Mouse (Mus musculus) liver, embryonic 16.5 days (tissue): ENCODE measurements around the gene Tedc2. TPM values are rescaled to one million over a fixed set of nuclear protein-coding genes. Genes with fewer than 3 reads are reported as not detected.

Experiments
- ATAC-seq: fragments of 200-750 bp; cut with Nextera tagmentation; 2 replicates; pipeline ENCODE4 v1.8.0; 2017; ENCODE audit warnings: low read depth, mild to moderate bottlenecking, moderate number of reproducible peaks, moderate library complexity
- H3K27ac ChIP-seq: fragments of 300-500 bp; sonication (generic); 2 replicates; pipeline ENCODE4 v1.5.1; 2014; ENCODE audit warnings: mild to moderate bottlenecking, low read length
- H3K27me3 ChIP-seq: fragments of 300-500 bp; sonication (generic); 2 replicates; pipeline ENCODE4 v1.6.1; 2014; ENCODE audit warnings: low read depth, low read length, mixed read lengths; ENCODE audit not compliant: control insufficient read depth, insufficient read depth
- H3K36me3 ChIP-seq: fragments of 300-500 bp; sonication (generic); 2 replicates; pipeline ENCODE4 v1.6.1; 2014; ENCODE audit warnings: mild to moderate bottlenecking; ENCODE audit not compliant: control insufficient read depth, insufficient read depth
- H3K4me1 ChIP-seq: fragments of 300-500 bp; sonication (generic); 2 replicates; pipeline ENCODE4 v1.6.1; 2014; ENCODE audit warnings: low read depth, low read length, mixed read lengths; ENCODE audit not compliant: control insufficient read depth
- H3K4me2 ChIP-seq: fragments of 300-500 bp; sonication (generic); 2 replicates; pipeline ENCODE4 v1.6.1; 2014; ENCODE audit warnings: low read depth, low read length, mixed read lengths
- H3K4me3 ChIP-seq: fragments of 300-500 bp; sonication (generic); 2 replicates; pipeline ENCODE4 v1.5.1; 2014; ENCODE audit warnings: low read depth, mild to moderate bottlenecking, low read length
- H3K9ac ChIP-seq: fragments of 300-500 bp; sonication (generic); 2 replicates; pipeline ENCODE4 v1.6.1; 2014; ENCODE audit warnings: low read depth, low read length
- H3K9me3 ChIP-seq: fragments of 300-500 bp; sonication (generic); replicated peaks from 2 replicates; pipeline ENCODE4 v1.6.1; 2016; ENCODE audit warnings: low read length; ENCODE audit not compliant: control insufficient read depth
- WGBS: fragments of 180-500 bp; shearing (Covaris S2); extraction: QIAGEN DNeasy Blood & Tissue Kit; methylation state at CpG from one replicate; pipeline ENCODE4 v1.1.7; 2014; ENCODE audit not compliant: insufficient replicate concordance; 5-methylcytosine and 5-hydroxymethylcytosine counted together
- polyA plus RNA-seq: library from polyadenylated mRNA; unstranded; fragments of >200 nt; fragmentation: Nextera tagmentation; extraction: Ambion mirVana; gene quantifications from 2 replicates; pipeline ENCODE4 v1.2.1, GENCODE M21; 2015

Gene Tedc2
- polyA plus RNA-seq, 1 experiment from 2014 or later = 7.4 TPM

DNA sequence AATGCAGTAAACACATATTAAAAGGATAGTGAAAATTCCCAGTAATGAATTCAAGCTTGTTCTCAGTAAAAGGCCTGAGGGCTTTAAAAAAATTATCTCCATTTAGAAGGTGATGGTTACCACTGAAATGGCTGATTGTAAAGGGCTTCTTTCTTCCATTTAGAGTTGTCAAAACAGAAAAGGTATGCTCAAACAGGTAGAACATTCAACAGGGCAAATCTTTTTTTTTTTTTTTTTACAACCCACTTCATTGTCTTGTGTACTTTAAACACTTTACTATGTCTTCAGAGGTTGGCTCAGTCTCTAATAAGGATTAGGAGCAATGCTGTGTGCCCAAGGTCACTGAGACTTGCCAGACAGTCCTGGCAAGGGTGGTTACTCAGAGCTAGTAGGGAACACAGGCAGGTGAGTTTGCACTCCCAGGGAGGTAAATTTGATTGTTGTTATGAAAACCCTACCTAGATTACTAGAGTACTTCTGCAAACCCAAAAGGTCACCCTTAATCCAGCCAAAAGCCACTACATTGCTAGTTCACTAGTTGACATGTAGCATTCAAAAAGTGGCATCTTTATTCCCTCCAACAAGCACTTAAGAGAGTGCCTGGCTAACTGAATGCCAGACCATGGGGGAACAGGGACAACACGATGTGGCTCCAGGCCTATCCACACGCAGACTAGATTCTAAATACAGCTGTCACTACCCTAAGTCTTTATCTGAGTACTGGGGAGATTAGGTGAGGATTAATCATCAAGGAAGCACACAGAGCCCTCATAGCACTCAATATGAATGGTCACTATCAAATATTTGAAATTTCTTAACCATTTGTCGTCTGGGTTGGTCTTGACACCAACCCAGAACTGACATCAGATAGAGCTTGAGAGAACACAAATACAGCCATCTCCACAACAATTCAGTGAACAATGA is 16.8 kb downstream of the Tedc2 start:
- Histone ChIP-seq H3K4me3 (peak overlapping the region; percentile 78), H3K4me1 (peaks cover 94% of the 10 kb centered on the region)

GRCm38 (mm10) chr17:24203068-24203467 is 17.6 kb downstream of the Tedc2 start:
- peaks cover 2% of the 10 kb centered on the region; the same call in 1 of the 2 replicates for H3K27me3 ChIP-seq
- H3K9ac ChIP-seq = peak overlapping the region; percentile 50
- H3K4me2 ChIP-seq = peak overlapping the region; percentile 100
- H3K4me1 ChIP-seq = peaks cover 94% of the 10 kb centered on the region
- 20% methylated on average over 4 of the region's 4 CpGs for WGBS
- H3K9me3 ChIP-seq = no peaks in the 10 kb centered on the region
- ATAC-seq = peak; percentile 67
- peak overlapping the region; percentile 93 for H3K27ac ChIP-seq
- H3K4me3 ChIP-seq = peak overlapping the region; percentile 33
- H3K36me3 ChIP-seq = no peaks in the 10 kb centered on the region

More for the DNA sequence above, 16.8 kb downstream of the Tedc2 start:
- Histone ChIP-seq H3K9me3 (no peaks in the 10 kb centered on the region), H3K27ac (peak overlapping the region; percentile 93), H3K9ac (peak overlapping the region; percentile 87), H3K4me2 (peak overlapping the region; percentile 100), H3K36me3 (no peaks in the 10 kb centered on the region), H3K27me3 (peaks cover 2% of the 10 kb centered on the region; the same call in 1 of the 2 replicates)
- WGBS = 37% methylated on average over 3 of the region's 3 CpGs
- no peak for ATAC-seq

DNA sequence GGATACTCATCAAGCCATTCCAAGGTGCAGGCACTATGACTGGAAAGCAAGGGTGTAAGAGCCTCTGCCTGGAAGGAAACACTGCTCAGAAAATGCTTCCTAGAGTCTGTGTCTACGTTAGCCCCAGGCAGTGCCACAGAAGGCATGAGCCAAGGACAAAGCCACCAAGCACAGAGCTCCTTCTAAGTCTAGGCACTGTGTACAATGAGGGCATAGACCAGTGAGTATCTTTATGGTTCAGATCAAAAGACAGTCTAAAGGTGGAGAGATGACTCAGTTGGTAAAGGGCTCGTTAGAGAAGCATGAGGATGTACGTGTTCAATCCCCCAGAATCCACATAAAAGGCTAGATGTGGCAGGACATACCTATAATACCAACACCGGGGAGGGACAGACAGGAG is 19.6 kb downstream of the Tedc2 start:
- H3K9ac ChIP-seq = no peak overlapping the region
- no peak overlapping the region for H3K27ac ChIP-seq
- WGBS = 62% methylated on average over 4 of the region's 4 CpGs
- H3K36me3 ChIP-seq = no peaks in the 10 kb centered on the region
- ATAC-seq = no peak
- H3K4me3 ChIP-seq = no peak overlapping the region
- no peaks in the 10 kb centered on the region for H3K27me3 ChIP-seq
- H3K4me2 ChIP-seq = peak overlapping the region; percentile 100; the same call in 1 of the 2 replicates
- no peaks in the 10 kb centered on the region for H3K9me3 ChIP-seq
- H3K4me1 ChIP-seq = peaks cover 94% of the 10 kb centered on the region

DNA sequence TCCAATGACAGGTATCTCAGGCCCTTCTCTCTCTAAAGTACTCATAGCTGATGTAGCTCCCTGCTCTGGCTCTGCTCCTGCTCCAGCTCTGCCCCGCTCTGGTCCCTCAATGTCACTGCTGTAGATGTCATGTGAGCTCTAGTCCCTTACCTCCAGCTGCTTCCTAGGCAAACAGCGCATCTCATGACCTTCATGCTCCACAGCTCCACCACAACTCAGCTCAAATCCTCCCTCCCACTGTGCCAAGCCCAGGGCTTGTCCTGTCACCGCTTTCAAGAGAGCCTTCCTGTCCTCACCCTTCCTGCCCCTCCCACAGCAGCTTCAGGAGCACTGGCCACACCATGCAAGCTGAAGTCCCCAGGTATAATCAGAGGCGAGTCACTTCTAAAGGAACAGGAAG is 20.9 kb downstream of the Tedc2 start:
- Histone ChIP-seq H3K9me3 (no peaks in the 10 kb centered on the region), H3K36me3 (no peaks in the 10 kb centered on the region), H3K4me1 (peaks cover 96% of the 10 kb centered on the region), H3K27me3 (no peaks in the 10 kb centered on the region), H3K27ac (peak overlapping the region; percentile 80), H3K4me3 (peak overlapping the region; percentile 10; the same call in 1 of the 2 replicates), H3K4me2 (peak overlapping the region; percentile 49), H3K9ac (peak overlapping the region; percentile 53)
- WGBS = 43% methylated on average over 4 of the region's 4 CpGs
- ATAC-seq = no peak

GRCm38 (mm10) chr17:24199252-24199651 is 21.4 kb downstream of the Tedc2 start:
- 50% methylated on average over 4 of the region's 4 CpGs for WGBS
- no peaks in the 10 kb centered on the region for H3K9me3 ChIP-seq
- H3K4me1 ChIP-seq = peaks cover 96% of the 10 kb centered on the region
- H3K4me3 ChIP-seq = peak overlapping the region; percentile 10
- H3K27me3 ChIP-seq = no peaks in the 10 kb centered on the region
- peak overlapping the region; percentile 80 for H3K27ac ChIP-seq
- no peaks in the 10 kb centered on the region for H3K36me3 ChIP-seq
- peak overlapping the region; percentile 53 for H3K9ac ChIP-seq
- H3K4me2 ChIP-seq = peak overlapping the region; percentile 49
- ATAC-seq = peak; percentile 39

- no peaks in the 10 kb centered on the region for H3K27me3 ChIP-seq
- H3K4me3 ChIP-seq = no peak overlapping the region
- no peak overlapping the region for H3K4me2 ChIP-seq
- no peaks in the 10 kb centered on the region for H3K9me3 ChIP-seq
- ATAC-seq = peak; percentile 28; the same call in 1 of the 2 replicates
- H3K27ac ChIP-seq = no peak overlapping the region
- WGBS = 46% methylated on average over 15 of the region's 15 CpGs
- H3K4me1 ChIP-seq = peaks cover 97% of the 10 kb centered on the region
- H3K36me3 ChIP-seq = no peaks in the 10 kb centered on the region
- H3K9ac ChIP-seq = no peak overlapping the region
Measured at GRCm38 (mm10) chr17:24197032-24197824, 23.4 kb downstream of the Tedc2 start.

GRCm38 (mm10) chr17:24195349-24195748 is 25.3 kb downstream of the Tedc2 start:
- H3K36me3 ChIP-seq = no peaks in the 10 kb centered on the region
- H3K4me3 ChIP-seq = no peak overlapping the region
- ATAC-seq = no peak
- no peak overlapping the region for H3K4me2 ChIP-seq
- no peak overlapping the region for H3K9ac ChIP-seq
- no peak overlapping the region for H3K27ac ChIP-seq
- peaks cover 86% of the 10 kb centered on the region for H3K4me1 ChIP-seq
- WGBS = 71% methylated on average over 2 of the region's 2 CpGs
- no peaks in the 10 kb centered on the region for H3K27me3 ChIP-seq
- no peaks in the 10 kb centered on the region for H3K9me3 ChIP-seq

GRCm38 (mm10) chr17:24193769-24194168 is 26.9 kb downstream of the Tedc2 start:
- peak overlapping the region; percentile 60 for H3K27ac ChIP-seq
- peak overlapping the region; percentile 40 for H3K9ac ChIP-seq
- peaks cover 70% of the 10 kb centered on the region for H3K4me1 ChIP-seq

More at GRCm38 (mm10) chr17:24193769-24194168, 26.9 kb downstream of the Tedc2 start:
- Histone ChIP-seq H3K4me2 (peak overlapping the region; percentile 33), H3K36me3 (peaks cover 3% of the 10 kb centered on the region; the same call in 1 of the 2 replicates), H3K27me3 (no peaks in the 10 kb centered on the region), H3K4me3 (no peak overlapping the region), H3K9me3 (no peaks in the 10 kb centered on the region)
- ATAC-seq = peak; percentile 74
- 60% methylated on average over 5 of the region's 5 CpGs for WGBS
